ENCODE assay signal across 24 mouse cellular contexts in genomic region chr14:48098253-48098652, GRCm38 (mm10).
"Had no signal": no experiment of that assay in that cellular context is flagged by ENCODE, and none has a peak within 500 bp of the region (broad histone marks: within the 10 kb centered on the region; RNA-seq: fewer than 3 reads in every experiment).

No protein-coding gene starts in this region.

- H3K27ac ChIP-seq: gastrocnemius, adult 2 months; heart, embryonic 10.5 days; hindbrain, embryonic 10.5 days; hindbrain, embryonic 12.5 days; hindbrain, embryonic 14.5 days; intestine, embryonic 15.5 days; layer of hippocampus, adult 2 months; limb, embryonic 13.5 days; limb, embryonic 15.5 days had no signal

- H3K27me3 ChIP-seq: heart, embryonic 12.5 days; hindbrain, embryonic 12.5 days; intestine, embryonic 15.5 days; limb, embryonic 13.5 days; limb, embryonic 15.5 days had no signal

- DNase-seq: gastrocnemius, adult 2 months; gastrocnemius, postnatal 10 days; gastrocnemius, postnatal 25 days; heart, adult 18-20 months; heart, postnatal 10 days; heart, postnatal 4 days; kidney, postnatal 10 days; kidney, postnatal 25 days; kidney, postnatal 4 days; layer of hippocampus, postnatal 36 days; left cerebral cortex, postnatal 4 days had no signal

- H3K4me3 ChIP-seq: gastrocnemius, adult 2 months; heart, embryonic 10.5 days; heart, embryonic 12.5 days; hindbrain, embryonic 10.5 days; hindbrain, embryonic 12.5 days; intestine, embryonic 15.5 days; layer of hippocampus, adult 2 months; limb, embryonic 13.5 days; limb, embryonic 15.5 days had no signal

- ATAC-seq: forebrain, embryonic 16.5 days; hindbrain, embryonic 16.5 days; inflammation-experienced regulatory T-cells, adult 6 months; intestine, embryonic 15.5 days; intestine, postnatal 0 days had no signal

- H3K9ac ChIP-seq: heart, embryonic 12.5 days; hindbrain, embryonic 12.5 days; hindbrain, embryonic 14.5 days; intestine, embryonic 15.5 days; limb, embryonic 13.5 days; limb, embryonic 15.5 days had no signal

- H3K4me2 ChIP-seq: heart, embryonic 12.5 days; hindbrain, embryonic 12.5 days; hindbrain, embryonic 14.5 days; intestine, embryonic 15.5 days; limb, embryonic 13.5 days; limb, embryonic 15.5 days had no signal

- H3K9me3 ChIP-seq: heart, embryonic 10.5 days; heart, embryonic 12.5 days; hindbrain, embryonic 10.5 days; hindbrain, embryonic 12.5 days; intestine, embryonic 15.5 days; limb, embryonic 13.5 days; limb, embryonic 15.5 days had no signal

- H3K36me3 ChIP-seq: heart, embryonic 10.5 days; heart, embryonic 12.5 days; hindbrain, embryonic 10.5 days; hindbrain, embryonic 12.5 days; intestine, embryonic 15.5 days; limb, embryonic 13.5 days; limb, embryonic 15.5 days had no signal

- H3K4me1 ChIP-seq: heart, embryonic 10.5 days; heart, embryonic 12.5 days; hindbrain, embryonic 12.5 days; intestine, embryonic 15.5 days; limb, embryonic 15.5 days had no signal
